Mouse (Mus musculus): ENCODE data around the gene Amacr. TPM values are rescaled to one million over a fixed set of nuclear protein-coding genes. Genes with fewer than 3 reads are reported as not detected.

Amacr gene
- polyA plus RNA-seq, 1 experiment: 5.6 TPM

DNA sequence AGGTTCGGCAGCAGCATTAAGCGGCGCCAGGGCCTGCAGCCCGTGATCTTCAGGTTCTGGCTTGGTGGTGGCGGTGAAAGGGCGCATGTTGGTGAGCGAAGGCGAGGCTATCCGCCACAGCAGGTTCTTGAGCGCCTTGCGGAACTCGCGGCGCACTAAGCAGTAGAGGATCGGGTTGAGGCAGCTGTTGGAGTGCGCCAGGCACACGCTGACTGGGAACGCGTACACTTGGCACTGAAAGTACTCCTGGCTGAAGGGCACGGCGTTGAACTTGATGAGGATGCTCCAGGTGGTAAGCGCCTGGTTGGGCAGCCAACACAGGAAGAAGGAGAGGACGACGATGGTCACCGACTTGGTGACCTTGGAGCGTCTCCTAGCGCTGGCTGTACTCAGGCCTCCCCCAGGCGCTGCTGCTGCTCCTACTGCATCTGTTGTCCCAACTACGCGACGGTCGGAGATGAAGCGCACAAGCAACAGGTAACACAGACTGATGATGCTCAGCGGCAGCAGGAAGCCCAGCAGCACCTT is 54.5 kb downstream of the Amacr start:
- H3K4me1 ChIP-seq (replicated peaks; ENCODE audit: control insufficient read depth, insufficient read depth, low read length): no peaks in the 10 kb centered on the region
- DNase-seq: no peak
- TF ChIP-seq CTCF (IDR thresholded peaks at IDR 0.05; ENCODE audit: borderline replicate concordance, control insufficient read depth, extremely low read depth, insufficient read depth, low read length, poor library complexity): no peak
- TF ChIP-seq POLR2A (IDR thresholded peaks at IDR 0.05; ENCODE audit: control insufficient read depth, extremely low read depth, insufficient read depth, low read length, poor library complexity): no peak
- no peak overlapping the region for H3K27ac ChIP-seq (ENCODE audit: control insufficient read depth, insufficient read depth, low read length)
- WGBS: 8% methylated on average over 34 of the region's 34 CpGs
- H3K36me3 ChIP-seq (ENCODE audit: control insufficient read depth, insufficient read depth, low read length): no peaks in the 10 kb centered on the region
- no peaks in the 10 kb centered on the region; the same call in 1 of the 2 replicates for H3K27me3 ChIP-seq (ENCODE audit: control insufficient read depth, insufficient read depth, low read length)
- H3K4me3 ChIP-seq (ENCODE audit: control insufficient read depth, insufficient read depth, low read length): no peak overlapping the region

DNA sequence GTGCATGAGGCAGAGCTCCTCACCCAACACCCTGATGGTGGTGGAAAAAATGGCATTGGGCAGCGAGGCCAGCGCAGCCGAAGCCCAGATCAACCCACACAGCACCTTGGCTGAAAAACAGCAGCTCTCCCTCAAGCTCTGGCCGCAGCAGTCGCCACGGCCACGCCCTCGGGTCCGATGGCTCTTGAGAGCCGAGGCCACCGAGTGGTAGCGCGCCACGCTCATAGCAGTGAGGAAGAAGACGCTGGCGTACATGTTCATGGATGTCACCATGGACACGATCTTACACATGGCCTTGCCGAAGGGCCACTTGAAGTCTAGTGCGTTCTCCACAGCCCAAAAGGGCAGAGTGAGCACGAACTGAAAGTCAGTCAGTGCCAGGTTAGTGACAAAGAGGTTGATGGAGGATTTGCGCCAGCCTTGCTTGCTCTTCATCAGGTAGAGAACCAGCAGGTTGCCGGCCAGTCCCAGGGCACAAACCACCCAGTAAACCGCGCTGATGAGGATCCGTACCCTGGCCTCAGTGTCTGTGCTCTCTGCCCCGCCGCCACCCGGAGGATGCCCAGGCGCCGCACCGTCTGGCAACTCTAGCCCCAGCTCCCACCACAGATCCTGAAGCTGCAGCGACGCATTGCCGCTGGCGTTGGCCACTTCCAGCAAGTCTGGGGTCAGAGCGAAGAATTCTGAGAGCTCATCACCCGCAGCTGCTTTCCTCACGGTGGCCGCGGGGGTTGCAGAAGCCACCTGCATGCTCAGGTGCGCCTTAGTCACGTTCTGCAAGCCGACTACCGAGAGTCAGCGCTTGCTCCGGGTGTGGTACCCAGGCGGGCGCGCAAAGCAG is 55.2 kb downstream of the Amacr start:
- no peak for DNase-seq
- H3K36me3 ChIP-seq (ENCODE audit: control insufficient read depth, insufficient read depth, low read length): no peaks in the 10 kb centered on the region
- TF ChIP-seq CTCF (IDR thresholded peaks at IDR 0.05; ENCODE audit: borderline replicate concordance, control insufficient read depth, extremely low read depth, insufficient read depth, low read length, poor library complexity): no peak
- TF ChIP-seq POLR2A (IDR thresholded peaks at IDR 0.05; ENCODE audit: control insufficient read depth, extremely low read depth, insufficient read depth, low read length, poor library complexity): no peak
- no peaks in the 10 kb centered on the region; the same call in 1 of the 2 replicates for H3K27me3 ChIP-seq (ENCODE audit: control insufficient read depth, insufficient read depth, low read length)
- H3K4me1 ChIP-seq (replicated peaks; ENCODE audit: control insufficient read depth, insufficient read depth, low read length): no peaks in the 10 kb centered on the region
- 6% methylated on average over 49 of the region's 49 CpGs for WGBS
- H3K4me3 ChIP-seq (ENCODE audit: control insufficient read depth, insufficient read depth, low read length): no peak overlapping the region
- no peak overlapping the region for H3K27ac ChIP-seq (ENCODE audit: control insufficient read depth, insufficient read depth, low read length)

DNA sequence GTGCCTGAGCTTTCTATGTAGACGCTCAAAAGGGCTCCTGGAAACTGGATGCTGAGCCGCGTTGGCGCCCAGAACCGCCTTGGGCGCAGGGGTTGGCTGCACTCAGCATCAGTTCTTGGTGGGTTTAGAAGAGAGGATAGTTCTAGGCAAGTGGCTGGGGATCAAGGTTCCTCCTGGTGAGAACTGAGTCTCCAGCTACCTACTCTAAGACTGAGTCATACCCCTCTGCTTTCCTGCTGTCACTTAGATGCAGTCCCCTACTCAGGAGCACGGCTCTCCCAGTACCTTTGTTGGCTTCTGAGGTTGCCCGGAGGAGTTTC is 55.8 kb downstream of the Amacr start:
- H3K4me3 ChIP-seq (ENCODE audit: control insufficient read depth, insufficient read depth, low read length): no peak overlapping the region
- TF ChIP-seq POLR2A (IDR thresholded peaks at IDR 0.05; ENCODE audit: control insufficient read depth, extremely low read depth, insufficient read depth, low read length, poor library complexity) (no peak), CTCF (IDR thresholded peaks at IDR 0.05; ENCODE audit: borderline replicate concordance, control insufficient read depth, extremely low read depth, insufficient read depth, low read length, poor library complexity) (no peak)
- H3K27ac ChIP-seq (ENCODE audit: control insufficient read depth, insufficient read depth, low read length): no peak overlapping the region
- no peak for DNase-seq
- H3K4me1 ChIP-seq (replicated peaks; ENCODE audit: control insufficient read depth, insufficient read depth, low read length): no peaks in the 10 kb centered on the region
- no peaks in the 10 kb centered on the region; the same call in 1 of the 2 replicates for H3K27me3 ChIP-seq (ENCODE audit: control insufficient read depth, insufficient read depth, low read length)
- WGBS: 15% methylated on average over 8 of the region's 8 CpGs
- no peaks in the 10 kb centered on the region for H3K36me3 ChIP-seq (ENCODE audit: control insufficient read depth, insufficient read depth, low read length)

DNA sequence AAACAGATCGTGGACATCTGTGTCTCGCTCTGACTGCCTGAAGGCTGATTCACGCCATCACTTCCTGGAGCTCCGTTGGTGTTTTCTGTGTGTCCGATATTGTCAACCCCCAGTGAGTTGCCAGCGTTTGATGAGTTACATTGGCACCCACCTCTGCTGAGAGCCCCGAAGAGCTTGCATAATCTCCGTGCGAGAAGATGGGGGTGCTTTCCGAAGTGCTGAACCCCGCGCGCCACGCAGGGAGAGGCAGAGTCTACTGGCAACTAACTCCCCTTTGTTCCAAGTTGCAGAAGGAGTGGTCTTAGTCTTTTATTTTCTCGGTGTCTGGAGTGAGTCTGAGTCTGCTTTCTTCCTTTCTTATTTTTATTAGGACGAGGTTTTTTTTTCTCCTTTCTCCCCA is 56.2 kb downstream of the Amacr start, which contains the start of gene Rxfp3:
Rxfp3 (minus strand) TSS at position 281 of the 400 bp plus-strand sequence.
- Histone ChIP-seq H3K4me3 (ENCODE audit: control insufficient read depth, insufficient read depth, low read length) (no peak within 1 kb of the TSS), H3K36me3 (ENCODE audit: control insufficient read depth, insufficient read depth, low read length) (no peaks in the 10 kb centered on the region), H3K27me3 (ENCODE audit: control insufficient read depth, insufficient read depth, low read length) (no peaks in the 10 kb centered on the region; the same call in 1 of the 2 replicates)

DNA sequence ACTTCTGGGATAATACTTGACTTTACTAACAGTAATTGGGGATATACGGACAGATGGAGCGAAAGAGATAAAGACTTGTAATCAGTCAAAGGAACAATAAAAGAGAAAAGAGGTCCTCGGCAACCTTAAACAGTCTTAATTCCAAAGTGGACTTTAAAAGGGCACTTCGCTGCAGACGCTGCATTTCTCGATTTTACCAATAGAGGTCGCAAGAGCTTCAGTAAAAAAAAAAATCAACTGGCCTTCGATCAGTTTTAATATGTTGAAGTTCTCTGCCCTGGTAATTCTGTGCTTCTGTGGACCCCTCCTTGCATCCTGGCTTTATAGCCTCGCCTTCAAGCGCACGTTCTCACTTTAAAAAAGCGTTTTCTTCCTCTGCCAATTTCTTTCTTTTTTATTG is 56.9 kb downstream of the Amacr start:
- no peaks in the 10 kb centered on the region for H3K4me1 ChIP-seq (replicated peaks; ENCODE audit: control insufficient read depth, insufficient read depth, low read length)
- TF ChIP-seq POLR2A (IDR thresholded peaks at IDR 0.05; ENCODE audit: control insufficient read depth, extremely low read depth, insufficient read depth, low read length, poor library complexity): no peak
- no peak for TF ChIP-seq CTCF (IDR thresholded peaks at IDR 0.05; ENCODE audit: borderline replicate concordance, control insufficient read depth, extremely low read depth, insufficient read depth, low read length, poor library complexity)
- no peak overlapping the region for H3K4me3 ChIP-seq (ENCODE audit: control insufficient read depth, insufficient read depth, low read length)
- no peaks in the 10 kb centered on the region; the same call in 1 of the 2 replicates for H3K27me3 ChIP-seq (ENCODE audit: control insufficient read depth, insufficient read depth, low read length)
- no peak for DNase-seq
- 6% methylated on average over 12 of the region's 12 CpGs for WGBS
- no peaks in the 10 kb centered on the region for H3K36me3 ChIP-seq (ENCODE audit: control insufficient read depth, insufficient read depth, low read length)
- H3K27ac ChIP-seq (ENCODE audit: control insufficient read depth, insufficient read depth, low read length): no peak overlapping the region

More for the DNA sequence above, 56.2 kb downstream of the Amacr start, which contains the start of gene Rxfp3:
- Histone ChIP-seq H3K27ac (ENCODE audit: control insufficient read depth, insufficient read depth, low read length) (no peak within 1 kb of the TSS), H3K4me1 (replicated peaks; ENCODE audit: control insufficient read depth, insufficient read depth, low read length) (no peaks in the 10 kb centered on the region)
- DNase-seq: no peak
- TF ChIP-seq CTCF (IDR thresholded peaks at IDR 0.05; ENCODE audit: borderline replicate concordance, control insufficient read depth, extremely low read depth, insufficient read depth, low read length, poor library complexity) (no peak), POLR2A (IDR thresholded peaks at IDR 0.05; ENCODE audit: control insufficient read depth, extremely low read depth, insufficient read depth, low read length, poor library complexity) (no peak)
- 8% methylated on average over 16 of the region's 16 CpGs for WGBS

DNA sequence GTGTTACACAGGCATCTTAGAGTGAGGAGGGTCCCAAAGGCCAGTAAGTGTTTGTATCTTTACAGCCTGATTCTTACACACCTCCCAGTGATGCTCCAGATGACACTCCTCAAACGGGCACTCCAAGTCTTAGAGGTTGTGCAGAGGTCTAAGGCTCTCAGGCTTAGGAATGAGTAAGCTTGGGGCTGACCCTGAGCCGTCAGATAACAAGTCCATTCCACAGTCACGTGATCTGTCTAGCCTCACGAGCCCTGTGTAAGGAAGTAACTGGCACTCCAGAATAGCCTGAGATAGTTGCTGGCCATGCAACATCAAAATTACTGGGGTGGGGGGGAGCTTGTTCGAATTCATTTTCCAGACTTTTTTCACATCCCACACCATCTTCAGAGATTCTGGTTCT is 58.5 kb downstream of the Amacr start:
- 68% methylated on average over 5 of the region's 5 CpGs for WGBS
- Histone ChIP-seq H3K4me1 (replicated peaks; ENCODE audit: control insufficient read depth, insufficient read depth, low read length) (no peaks in the 10 kb centered on the region), H3K36me3 (ENCODE audit: control insufficient read depth, insufficient read depth, low read length) (no peaks in the 10 kb centered on the region), H3K4me3 (ENCODE audit: control insufficient read depth, insufficient read depth, low read length) (no peak overlapping the region), H3K27me3 (ENCODE audit: control insufficient read depth, insufficient read depth, low read length) (no peaks in the 10 kb centered on the region; the same call in 1 of the 2 replicates), H3K27ac (ENCODE audit: control insufficient read depth, insufficient read depth, low read length) (no peak overlapping the region)
- TF ChIP-seq POLR2A (IDR thresholded peaks at IDR 0.05; ENCODE audit: control insufficient read depth, extremely low read depth, insufficient read depth, low read length, poor library complexity) (no peak), CTCF (IDR thresholded peaks at IDR 0.05; ENCODE audit: borderline replicate concordance, control insufficient read depth, extremely low read depth, insufficient read depth, low read length, poor library complexity) (no peak)
- no peak for DNase-seq

All from thymus, adult 2 months (tissue).